Mouse (Mus musculus) activated CD4-positive, CD25-positive, alpha-beta regulatory T cell, adult 4 months (primary cell): Measurements from ENCODE around the gene Polr2e. TPM values are rescaled to one million over a fixed set of nuclear protein-coding genes. Genes with fewer than 3 reads are reported as not detected.
"Not testable (repeated sequence)": the region's sequence is repeated elsewhere in the genome, so short reads cannot be mapped to it uniquely, and the experiment has no call there.

Source experiments
- ATAC-seq: one replicate; pipeline ENCODE4 v1.8.0; 2017
- polyA plus RNA-seq, 2 experiments: library from polyadenylated mRNA; unstranded; fragments of 100-300 nt; shearing (Covaris generic); gene quantifications; one replicate each; pipeline ENCODE4 v1.2.1; 2017

Polr2e gene
- polyA plus RNA-seq, 2 experiments from 2014 or later, result 174 to 175 TPM

- ATAC-seq, result no peak
Measured at GRCm38 (mm10) chr10:80056976-80057682, 17.5 kb upstream of the Polr2e start.

- ATAC-seq, result no peak
Measured at GRCm38 (mm10) chr10:80056506-80056905, 16.9 kb upstream of the Polr2e start.

- no peak for ATAC-seq
Measured at GRCm38 (mm10) chr10:80055891-80056290, 16.3 kb upstream of the Polr2e start.

GRCm38 (mm10) chr10:80055364-80055763 lies 15.8 kb upstream of the Polr2e start:
- ATAC-seq, result no peak

GRCm38 (mm10) chr10:80054911-80055310 lies 15.3 kb upstream of the Polr2e start:
- not testable (repeated sequence) for ATAC-seq

GRCm38 (mm10) chr10:80053831-80054815 lies 14.5 kb upstream of the Polr2e start:
- peak; percentile 32 for ATAC-seq

GRCm38 (mm10) chr10:80053259-80053780 lies 13.7 kb upstream of the Polr2e start:
- peak; percentile 94 for ATAC-seq

- no peak for ATAC-seq
Measured at GRCm38 (mm10) chr10:80052374-80052764, 12.8 kb upstream of the Polr2e start.

- ATAC-seq, result no peak
Measured at GRCm38 (mm10) chr10:80051618-80052373, 12.2 kb upstream of the Polr2e start.

GRCm38 (mm10) chr10:80050885-80051617 lies 11.5 kb upstream of the Polr2e start:
- no peak for ATAC-seq

- ATAC-seq, result no peak
Measured at GRCm38 (mm10) chr10:80050244-80050643, 10.6 kb upstream of the Polr2e start.

- no peak for ATAC-seq
Measured at GRCm38 (mm10) chr10:80048834-80049233, 9.2 kb upstream of the Polr2e start.

GRCm38 (mm10) chr10:80048396-80048795 lies 8.8 kb upstream of the Polr2e start:
- no peak for ATAC-seq

- no peak for ATAC-seq
Measured at GRCm38 (mm10) chr10:80047041-80047565, 7.5 kb upstream of the Polr2e start, which contains the start of gene Gpx4. Gene Gpx4 (plus strand): TSS chr10:80047166.

- ATAC-seq, result no peak
Measured at GRCm38 (mm10) chr10:80045766-80046165, 6.2 kb upstream of the Polr2e start.

- ATAC-seq, result not testable (repeated sequence)
Measured at GRCm38 (mm10) chr10:80045364-80045763, 5.8 kb upstream of the Polr2e start.

GRCm38 (mm10) chr10:80044087-80044486 lies 4.5 kb upstream of the Polr2e start:
- ATAC-seq, result no peak

GRCm38 (mm10) chr10:80041409-80042060 lies 1.9 kb upstream of the Polr2e start:
- not testable (repeated sequence) for ATAC-seq

- ATAC-seq, result no peak
Measured at GRCm38 (mm10) chr10:80036832-80037231, 2.8 kb downstream of the Polr2e start.

- no peak for ATAC-seq
Measured at GRCm38 (mm10) chr10:80035686-80036085, 3.9 kb downstream of the Polr2e start.

- no peak for ATAC-seq
Measured at GRCm38 (mm10) chr10:80035148-80035547, 4.4 kb downstream of the Polr2e start.
